Mouse (Mus musculus) lung, embryonic 15.5 days (tissue): ENCODE results near the gene Agtr1a. TPM values are rescaled to one million over a fixed set of nuclear protein-coding genes. Genes with fewer than 3 reads are reported as not detected.

ENCODE experiments used
- ATAC-seq: fragments of 200-750 bp; cut with Nextera tagmentation; 2 replicates; pipeline ENCODE4 v1.8.0; 2017; ENCODE audit warnings: moderate number of reproducible peaks, borderline replicate concordance; ENCODE audit not compliant: low FRiP score, low TSS enrichment; ENCODE audit errors: extremely low read depth
- H3K27ac ChIP-seq: fragments of 300-500 bp; sonication (generic); 2 replicates; pipeline ENCODE4 v1.5.1; 2015; ENCODE audit warnings: moderate library complexity, mild to moderate bottlenecking, inconsistent platforms
- H3K27me3 ChIP-seq: fragments of 300-500 bp; sonication (generic); 2 replicates; pipeline ENCODE4 v1.6.1; 2015; ENCODE audit warnings: inconsistent platforms
- H3K36me3 ChIP-seq: fragments of 300-500 bp; sonication (generic); 2 replicates; pipeline ENCODE4 v1.6.1; 2015; ENCODE audit warnings: inconsistent platforms
- H3K4me1 ChIP-seq: fragments of 300-500 bp; sonication (generic); 2 replicates; pipeline ENCODE4 v1.6.1; 2015; ENCODE audit warnings: inconsistent platforms
- H3K4me2 ChIP-seq: fragments of 300-500 bp; sonication (generic); 2 replicates; pipeline ENCODE4 v1.6.1; 2015; ENCODE audit warnings: inconsistent platforms, mild to moderate bottlenecking, moderate library complexity
- H3K4me3 ChIP-seq: fragments of 300-500 bp; sonication (generic); 2 replicates; pipeline ENCODE4 v1.5.1; 2015; ENCODE audit warnings: mild to moderate bottlenecking, inconsistent platforms
- H3K9ac ChIP-seq: fragments of 300-500 bp; sonication (generic); 2 replicates; pipeline ENCODE4 v1.6.1; 2015; ENCODE audit warnings: inconsistent platforms
- H3K9me3 ChIP-seq: fragments of 300-500 bp; sonication (generic); 2 replicates; pipeline ENCODE4 v1.6.1; 2016; ENCODE audit warnings: inconsistent platforms
- WGBS: fragments of 180-500 bp; shearing (Covaris S2); methylation state at CpG from one replicate; pipeline ENCODE4 v1.1.7; 2015; 5-methylcytosine and 5-hydroxymethylcytosine counted together
- polyA plus RNA-seq: library from polyadenylated mRNA; unstranded; fragments of >200 nt; fragmentation: Nextera tagmentation; extraction: Ambion mirVana; gene quantifications from 2 replicates; pipeline ENCODE4 v1.2.1, GENCODE M21; 2015

Gene Agtr1a
- 4.7 and 5.5 TPM in 2 replicates for polyA plus RNA-seq

DNA sequence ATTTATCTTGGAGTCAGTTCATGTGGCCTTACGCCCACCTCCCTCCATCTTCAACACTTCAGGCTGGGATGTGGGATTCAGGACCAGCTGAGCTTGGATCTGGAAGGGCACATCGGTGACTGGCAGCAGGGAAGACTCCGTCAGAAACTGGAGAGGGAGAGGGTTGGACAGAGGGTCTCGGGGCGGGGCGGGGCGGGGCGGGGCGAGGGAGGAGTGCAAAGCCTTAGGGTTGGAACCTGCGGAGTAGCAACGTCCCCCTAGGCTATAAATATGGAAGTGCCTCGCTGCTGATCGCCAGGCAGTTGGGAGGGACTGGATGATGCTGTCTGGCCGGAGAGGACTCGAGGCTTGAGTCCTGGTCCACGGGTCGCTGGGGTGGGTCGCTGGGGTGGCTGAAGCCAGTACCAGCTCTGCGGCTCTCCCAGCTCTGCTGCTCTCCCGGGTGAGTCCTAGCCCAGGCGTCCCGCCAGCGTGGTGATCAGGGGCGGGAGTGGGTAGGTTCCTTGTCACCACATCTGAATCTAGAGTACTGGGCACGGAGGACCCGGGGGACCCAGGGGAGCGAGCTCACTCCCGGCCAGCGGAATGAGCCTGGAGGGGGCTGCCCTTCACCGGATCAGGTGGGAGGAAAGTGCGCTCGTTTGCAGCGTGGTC lies at the start of gene Agtr1a:
Agtr1a (plus strand) TSS at position 294 of the 654 bp plus-strand sequence.
- peak within 1 kb of the TSS; percentile 95 for H3K4me2 ChIP-seq
- H3K4me1 ChIP-seq: peaks cover 9% of the 10 kb centered on the region; the same call in 1 of the 2 replicates
- H3K36me3 ChIP-seq: no peaks in the 10 kb centered on the region
- H3K27me3 ChIP-seq: peaks cover 6% of the 10 kb centered on the region; the same call in 1 of the 2 replicates
- H3K4me3 ChIP-seq: peak within 1 kb of the TSS; percentile 50
- WGBS: under 1% methylated on average over 33 of the region's 33 CpGs
- peak within 1 kb of the TSS; percentile 46 for H3K9ac ChIP-seq
- peak; percentile 84 for ATAC-seq
- H3K9me3 ChIP-seq: no peaks in the 10 kb centered on the region
- H3K27ac ChIP-seq: no peak within 1 kb of the TSS

GRCm38 (mm10) chr13:30310221-30310620 lies 26.0 kb upstream of the Agtr1a start:
- H3K36me3 ChIP-seq: no peaks in the 10 kb centered on the region
- no peak overlapping the region for H3K27ac ChIP-seq
- H3K9me3 ChIP-seq: no peaks in the 10 kb centered on the region
- H3K9ac ChIP-seq: no peak overlapping the region
- ATAC-seq: no peak
- H3K4me3 ChIP-seq: no peak overlapping the region
- no peaks in the 10 kb centered on the region for H3K27me3 ChIP-seq
- WGBS: 63% methylated on average over 4 of the region's 4 CpGs
- no peak overlapping the region for H3K4me2 ChIP-seq
- no peaks in the 10 kb centered on the region for H3K4me1 ChIP-seq

DNA sequence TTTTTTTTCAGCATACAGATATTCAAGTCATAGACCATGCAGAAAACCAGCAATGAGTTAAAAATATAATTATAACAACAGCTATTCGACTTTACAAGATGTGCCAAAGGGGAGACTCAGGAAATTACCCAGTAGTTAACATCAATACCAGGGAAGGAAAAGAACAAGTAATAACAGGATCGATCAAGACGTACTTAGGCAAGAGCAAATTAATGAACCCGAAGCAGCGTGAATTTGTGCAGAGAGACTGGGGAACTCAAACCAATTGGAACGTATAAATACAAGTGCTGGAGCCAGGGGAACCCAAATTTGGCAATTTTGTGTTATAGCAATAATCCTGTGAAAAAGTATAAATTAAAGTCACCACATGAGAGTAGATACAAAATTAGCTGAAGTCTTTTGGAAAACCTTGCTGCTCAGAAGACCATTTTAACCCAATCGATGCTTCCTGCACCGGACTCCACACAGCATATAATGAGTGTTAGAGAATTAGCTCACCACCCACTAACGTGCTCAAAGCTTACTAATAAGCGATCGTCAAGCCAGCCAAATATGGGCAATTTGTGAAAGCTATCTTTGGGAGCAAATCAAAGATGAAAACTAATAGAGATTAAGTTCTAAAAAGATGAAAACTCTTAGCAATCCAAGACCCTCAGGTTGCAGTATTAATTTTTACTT lies 11.4 kb upstream of the Agtr1a start:
- Histone ChIP-seq H3K9me3 (no peaks in the 10 kb centered on the region), H3K4me1 (no peaks in the 10 kb centered on the region), H3K4me2 (no peak overlapping the region), H3K27me3 (no peaks in the 10 kb centered on the region), H3K36me3 (no peaks in the 10 kb centered on the region), H3K9ac (no peak overlapping the region), H3K27ac (no peak overlapping the region), H3K4me3 (no peak overlapping the region)
- 81% methylated on average over 11 of the region's 11 CpGs for WGBS
- no peak for ATAC-seq

GRCm38 (mm10) chr13:30331061-30331460 lies 5.2 kb upstream of the Agtr1a start:
- Histone ChIP-seq H3K36me3 (no peaks in the 10 kb centered on the region), H3K4me3 (no peak overlapping the region), H3K27ac (no peak overlapping the region), H3K4me1 (no peaks in the 10 kb centered on the region), H3K27me3 (no peaks in the 10 kb centered on the region), H3K4me2 (no peak overlapping the region), H3K9ac (no peak overlapping the region), H3K9me3 (no peaks in the 10 kb centered on the region)
- no peak for ATAC-seq
- 65% methylated on average over 5 of the region's 5 CpGs for WGBS

DNA sequence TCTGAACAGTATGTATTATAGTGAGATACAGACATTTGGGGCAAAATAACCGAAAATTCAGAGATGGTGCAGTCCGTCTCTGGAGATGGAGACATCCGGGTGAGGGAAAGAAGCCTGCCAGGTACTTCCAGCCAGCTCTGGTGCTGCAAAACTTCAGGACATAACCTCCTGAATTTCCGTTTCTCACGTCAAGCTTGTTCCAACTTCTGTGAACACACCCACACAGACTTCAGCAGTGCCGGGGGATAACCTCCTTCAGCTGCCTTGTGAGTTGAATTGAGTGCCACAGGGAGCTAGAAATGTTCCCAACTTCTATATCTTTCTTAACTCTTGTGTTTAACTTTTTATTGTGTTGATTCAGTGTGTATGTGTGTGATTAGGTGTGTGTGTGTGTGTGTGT lies 4.4 kb upstream of the Agtr1a start:
- no peak for ATAC-seq
- Histone ChIP-seq H3K4me1 (peaks cover 6% of the 10 kb centered on the region; the same call in 1 of the 2 replicates), H3K36me3 (no peaks in the 10 kb centered on the region), H3K4me3 (no peak overlapping the region), H3K9ac (no peak overlapping the region), H3K27ac (no peak overlapping the region), H3K4me2 (no peak overlapping the region), H3K9me3 (no peaks in the 10 kb centered on the region), H3K27me3 (no peaks in the 10 kb centered on the region; the same call in 1 of the 2 replicates)
- 70% methylated on average over 6 of the region's 6 CpGs for WGBS

DNA sequence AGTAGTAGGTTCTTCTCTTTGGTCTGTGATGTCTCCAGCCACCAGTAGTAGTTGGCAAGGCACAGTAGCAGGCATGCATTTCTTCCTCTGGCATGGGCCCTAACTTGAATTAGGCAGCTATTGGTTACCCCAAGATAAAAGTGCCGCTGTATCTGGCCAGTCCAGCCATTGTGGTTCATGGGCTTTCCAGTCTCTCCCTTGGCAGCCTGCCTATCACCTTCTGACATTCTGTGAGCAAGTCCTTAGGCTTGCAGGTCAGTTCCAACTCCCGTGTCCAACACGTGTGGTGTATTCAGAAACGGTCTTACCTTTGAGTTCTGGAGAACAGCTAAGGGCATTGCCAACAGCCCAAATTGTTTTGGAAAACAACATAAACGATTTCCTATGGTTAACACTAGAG lies 3.7 kb upstream of the Agtr1a start:
- H3K27ac ChIP-seq: no peak overlapping the region
- no peak for ATAC-seq
- H3K4me1 ChIP-seq: peaks cover 9% of the 10 kb centered on the region; the same call in 1 of the 2 replicates
- 74% methylated on average over 5 of the region's 5 CpGs for WGBS
- no peak overlapping the region for H3K9ac ChIP-seq
- H3K27me3 ChIP-seq: no peaks in the 10 kb centered on the region; the same call in 1 of the 2 replicates
- H3K4me2 ChIP-seq: no peak overlapping the region
- H3K36me3 ChIP-seq: no peaks in the 10 kb centered on the region
- H3K4me3 ChIP-seq: no peak overlapping the region
- no peaks in the 10 kb centered on the region for H3K9me3 ChIP-seq

- Histone ChIP-seq H3K27ac (no peak overlapping the region), H3K4me3 (no peak overlapping the region), H3K9ac (no peak overlapping the region), H3K4me2 (no peak overlapping the region), H3K27me3 (peaks cover 6% of the 10 kb centered on the region; the same call in 1 of the 2 replicates), H3K36me3 (no peaks in the 10 kb centered on the region), H3K4me1 (peaks cover 9% of the 10 kb centered on the region; the same call in 1 of the 2 replicates), H3K9me3 (no peaks in the 10 kb centered on the region)
- ATAC-seq: no peak
- 68% methylated on average over 3 of the region's 3 CpGs for WGBS
Measured at GRCm38 (mm10) chr13:30334667-30335066, 1.6 kb upstream of the Agtr1a start.

DNA sequence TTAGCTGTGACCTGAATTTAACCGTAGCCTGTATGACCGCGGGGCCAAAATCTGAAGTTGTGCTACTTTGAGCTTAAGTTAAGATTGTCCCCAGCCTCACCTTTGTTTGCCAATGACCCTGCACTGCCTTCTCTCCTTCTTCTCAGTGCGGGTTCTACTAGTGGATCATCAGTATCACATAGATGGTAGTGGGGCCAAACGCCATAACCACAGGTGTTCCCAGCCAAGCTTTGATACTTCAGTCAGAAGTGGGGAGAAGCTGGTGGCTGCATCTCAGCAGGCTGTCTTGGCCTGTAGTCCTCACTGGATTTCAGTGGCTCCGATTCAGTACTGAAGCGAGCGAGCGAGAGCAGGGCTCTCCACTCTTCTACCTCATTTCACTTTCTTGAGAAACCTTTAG lies 672 bp downstream of the Agtr1a start:
- Histone ChIP-seq H3K4me3 (peak overlapping the region; percentile 50), H3K27me3 (peaks cover 6% of the 10 kb centered on the region; the same call in 1 of the 2 replicates), H3K9ac (peak overlapping the region; percentile 46), H3K4me1 (peaks cover 9% of the 10 kb centered on the region; the same call in 1 of the 2 replicates), H3K36me3 (no peaks in the 10 kb centered on the region), H3K9me3 (no peaks in the 10 kb centered on the region), H3K27ac (no peak overlapping the region), H3K4me2 (peak overlapping the region; percentile 95)
- WGBS: 19% methylated on average over 9 of the region's 9 CpGs
- no peak for ATAC-seq

GRCm38 (mm10) chr13:30337646-30338045 lies 1.4 kb downstream of the Agtr1a start:
- H3K27ac ChIP-seq: no peak overlapping the region
- 52% methylated on average over 7 of the region's 7 CpGs for WGBS
- H3K4me3 ChIP-seq: no peak overlapping the region
- peaks cover 9% of the 10 kb centered on the region; the same call in 1 of the 2 replicates for H3K4me1 ChIP-seq
- H3K9ac ChIP-seq: no peak overlapping the region
- no peaks in the 10 kb centered on the region for H3K36me3 ChIP-seq
- H3K9me3 ChIP-seq: no peaks in the 10 kb centered on the region
- peaks cover 6% of the 10 kb centered on the region; the same call in 1 of the 2 replicates for H3K27me3 ChIP-seq
- no peak overlapping the region; the same call in 1 of the 2 replicates for H3K4me2 ChIP-seq
- no peak for ATAC-seq

DNA sequence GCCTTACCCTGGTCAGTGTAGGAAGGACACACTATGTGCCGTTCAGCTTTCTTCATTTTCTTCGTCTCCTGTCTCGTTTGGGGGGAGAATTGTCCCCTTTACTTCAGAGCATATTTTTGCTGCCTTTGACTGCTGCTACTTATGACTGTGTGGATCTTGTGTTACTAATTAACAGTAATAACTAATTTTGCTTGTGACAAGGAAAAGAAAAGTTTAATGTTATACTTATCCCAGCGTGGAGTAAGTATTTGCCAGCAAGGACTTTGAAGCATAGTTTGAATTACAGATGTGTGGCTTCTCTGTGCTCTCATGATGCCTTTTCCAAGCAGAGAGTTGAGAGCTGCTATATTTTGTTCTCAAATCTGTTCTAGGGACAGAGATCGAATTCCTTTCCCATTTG lies 2.3 kb downstream of the Agtr1a start:
- Histone ChIP-seq H3K9me3 (no peaks in the 10 kb centered on the region), H3K27ac (no peak overlapping the region), H3K4me1 (peaks cover 9% of the 10 kb centered on the region; the same call in 1 of the 2 replicates), H3K4me3 (no peak overlapping the region), H3K9ac (no peak overlapping the region), H3K4me2 (no peak overlapping the region), H3K36me3 (no peaks in the 10 kb centered on the region), H3K27me3 (peaks cover 6% of the 10 kb centered on the region; the same call in 1 of the 2 replicates)
- ATAC-seq: no peak
- 71% methylated on average over 5 of the region's 5 CpGs for WGBS

DNA sequence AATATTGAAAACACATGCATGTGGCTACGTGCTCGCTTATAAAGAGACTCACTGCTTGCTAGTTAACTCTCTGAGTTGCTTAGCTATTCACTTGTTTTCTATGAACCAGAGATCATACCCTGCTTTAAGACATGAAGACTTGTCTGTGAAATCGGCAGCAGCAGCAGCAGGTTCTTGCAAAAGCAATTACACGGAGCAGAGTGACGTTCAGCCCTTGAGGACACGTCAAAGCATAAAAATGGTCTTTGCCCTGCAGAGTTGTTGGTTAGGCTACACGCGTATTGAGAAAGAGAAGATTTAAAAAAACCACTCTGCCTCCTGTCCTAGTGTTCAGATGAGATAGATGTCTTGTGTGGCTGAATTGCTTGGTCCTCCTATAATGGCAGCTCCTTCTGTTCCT lies 3.7 kb downstream of the Agtr1a start:
- 74% methylated on average over 8 of the region's 8 CpGs for WGBS
- ATAC-seq: no peak

More for the DNA sequence above, 3.7 kb downstream of the Agtr1a start:
- Histone ChIP-seq H3K4me1 (peaks cover 9% of the 10 kb centered on the region; the same call in 1 of the 2 replicates), H3K9ac (no peak overlapping the region), H3K4me3 (no peak overlapping the region), H3K36me3 (no peaks in the 10 kb centered on the region), H3K27me3 (peaks cover 6% of the 10 kb centered on the region; the same call in 1 of the 2 replicates), H3K4me2 (no peak overlapping the region), H3K27ac (no peak overlapping the region), H3K9me3 (no peaks in the 10 kb centered on the region)
